Comparison of ENCODE assay signal across 8 mouse cellular contexts in the genomic region with DNA sequence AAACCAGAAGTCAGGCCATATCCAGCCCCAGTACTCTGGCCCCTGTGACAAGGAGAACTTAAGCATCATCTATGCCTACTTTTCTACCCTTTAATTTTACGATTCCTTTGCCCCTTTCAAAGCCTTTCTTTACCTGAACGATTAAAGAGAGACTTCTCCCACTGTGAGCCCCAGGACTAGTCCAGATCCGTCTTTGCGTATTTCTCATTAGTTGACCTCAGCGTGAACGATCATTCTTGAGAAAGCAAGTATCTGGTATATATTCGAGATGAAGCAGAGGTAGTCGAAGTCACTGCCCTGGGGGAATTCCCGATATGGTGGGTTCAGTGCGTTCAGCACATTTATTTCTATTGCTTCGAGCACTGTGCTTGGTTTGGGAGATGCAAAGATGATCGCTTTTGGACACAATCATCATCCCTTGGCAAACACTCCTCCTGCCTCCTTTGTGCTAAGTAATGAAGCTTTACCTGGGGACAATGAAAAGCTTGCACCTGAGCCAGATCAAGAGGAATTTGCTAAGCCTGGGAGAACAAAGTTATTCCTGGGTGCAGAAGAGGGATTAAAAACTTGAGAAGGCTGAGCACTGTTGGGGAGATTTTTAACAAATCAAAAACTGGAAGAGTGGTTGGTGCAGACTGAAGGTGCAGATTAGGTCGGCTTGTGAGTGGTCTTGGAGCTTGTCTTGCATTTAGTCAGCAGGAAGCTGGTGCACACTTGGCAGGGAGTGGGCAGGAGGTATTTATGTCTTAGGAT. TPM values are rescaled to one million over a fixed set of nuclear protein-coding genes. Genes with fewer than 3 reads are reported as not detected.
DNase-seq lines count a peak whose midpoint lies in the region; ATAC-seq and TF ChIP-seq lines count a peak whose summit lies in the region.

No protein-coding gene starts in this region.

- peaks cover 1% of the 10 kb centered on the region; the same call in 1 of the 2 replicates for H3K36me3 ChIP-seq in testis, adult 2 months (ENCODE audit: control insufficient read depth, insufficient read depth, low read length)
- H3K36me3 ChIP-seq in limb, embryonic 15.5 days = 0 out of 2 replicates have a peak, but pooled peaks cover 2% of the 10 kb centered on the region

- no peak for ATAC-seq in limb, embryonic 15.5 days (ENCODE audit: insufficient number of reproducible peaks, low FRiP score, low TSS enrichment, low read depth)

- TF ChIP-seq CTCF in cerebellum, adult 2 months (IDR thresholded peaks at IDR 0.05; ENCODE audit: borderline replicate concordance, insufficient read depth, low read depth, low read length) = no peak
- no peak for TF ChIP-seq CTCF in testis, adult 2 months (IDR thresholded peaks at IDR 0.05; ENCODE audit: control insufficient read depth, insufficient read depth, insufficient replicate concordance, low read depth, low read length)

- peaks cover 6% of the 10 kb centered on the region for H3K4me1 ChIP-seq in cerebellum, adult 2 months (ENCODE audit: control insufficient read depth, insufficient read depth, low read length)
- peaks cover 2% of the 10 kb centered on the region for H3K4me1 ChIP-seq in testis, adult 2 months (ENCODE audit: control insufficient read depth, insufficient read depth, low read length)
- peaks cover 11% of the 10 kb centered on the region for H3K4me1 ChIP-seq in limb, embryonic 15.5 days

- H3K4me3 ChIP-seq in cerebellum, adult 2 months (replicated peaks; ENCODE audit: insufficient read depth, low read depth, low read length) = peak overlapping the region; percentile 97
- H3K4me3 ChIP-seq in testis, adult 2 months (ENCODE audit: control insufficient read depth, low read depth, low read length) = peak overlapping the region; percentile 90
- H3K4me3 ChIP-seq in limb, embryonic 15.5 days = peak overlapping the region; percentile 95

- TF ChIP-seq POLR2A in cerebellum, adult 2 months (IDR thresholded peaks at IDR 0.05; ENCODE audit: borderline replicate concordance, insufficient read depth, low read length) = no peak
- TF ChIP-seq POLR2A in testis, adult 2 months (IDR thresholded peaks at IDR 0.05; ENCODE audit: control insufficient read depth, low read depth, low read length) = no peak

- no peaks in the 10 kb centered on the region for H3K27me3 ChIP-seq in cerebellum, adult 2 months (ENCODE audit: control insufficient read depth, insufficient read depth, low read length)
- H3K27me3 ChIP-seq in testis, adult 2 months (ENCODE audit: control insufficient read depth, insufficient read depth, low read length) = no peaks in the 10 kb centered on the region
- H3K27me3 ChIP-seq in limb, embryonic 15.5 days = no peaks in the 10 kb centered on the region

- H3K9ac ChIP-seq in limb, embryonic 15.5 days = peak overlapping the region; percentile 92

- peak overlapping the region; percentile 64 for H3K4me2 ChIP-seq in limb, embryonic 15.5 days

- no peak overlapping the region for H3K27ac ChIP-seq in cerebellum, adult 2 months (ENCODE audit: insufficient read depth, low read length)
- peak overlapping the region; percentile 92 for H3K27ac ChIP-seq in testis, adult 2 months (ENCODE audit: control insufficient read depth, insufficient read depth, low read depth, low read length)
- peak overlapping the region; percentile 93; the same call in 1 of the 2 replicates for H3K27ac ChIP-seq in limb, embryonic 15.5 days

- WGBS in cerebellum, adult 2 months = 3% methylated on average over 13 of the region's 13 CpGs
- 16% methylated on average over 13 of the region's 13 CpGs for WGBS in limb, embryonic 15.5 days

- DNase-seq in cerebellum, adult 2 months = no peak
- DNase-seq in cerebellum, adult 9-11 months = no peak
- DNase-seq in testis, postnatal 10 days (ENCODE audit: low spot score) = no peak
- no peak for DNase-seq in retina, postnatal 1 day
- DNase-seq in thymus, postnatal 36 days = no peak
- no peak for DNase-seq in gastrocnemius, postnatal 10 days

- no peaks in the 10 kb centered on the region for H3K9me3 ChIP-seq in limb, embryonic 15.5 days

RNA-seq across cellular contexts. Expression of gene Cpsf2, which starts 1.0 kb away (rescaled TPM):
- polyA plus RNA-seq in cerebellum, adult 2 months (2012; rRNA removed) = 15.1 and 16.0 TPM in 2 replicates
- polyA plus RNA-seq in testis, adult 2 months (2012; rRNA removed) = 5.6 and 6.7 TPM in 2 replicates
- polyA plus RNA-seq in limb, embryonic 15.5 days (2015; fragmentation: Nextera tagmentation; extraction: Ambion mirVana) = 23.2 and 24.2 TPM in 2 replicates
- 10 to 100 TPM; 12.2 to 14.6 TPM for total RNA-seq in gastrocnemius, postnatal 10 days (2021)

RNA-seq across cellular contexts. Expression of gene Atxn3, which starts 18.8 kb away (rescaled TPM):
- polyA plus RNA-seq in cerebellum, adult 2 months (2012; rRNA removed) = 13.3 TPM in 2 replicates
- polyA plus RNA-seq in testis, adult 2 months (2012; rRNA removed) = 151 and 187 TPM in 2 replicates
- polyA plus RNA-seq in limb, embryonic 15.5 days (2015; fragmentation: Nextera tagmentation; extraction: Ambion mirVana) = 12.7 and 16.0 TPM in 2 replicates
- 1 to 10 TPM; 4.3 to 5.9 TPM for total RNA-seq in gastrocnemius, postnatal 10 days (2021)
